Mouse (Mus musculus) C2C12 (cell line): ENCODE measurements around the gene Hacl1.
A peak's percentile ranks its signal among the peaks of the same experiment; 100 is the strongest.

ENCODE experiments used
- CEBPB ChIP-seq: IDR thresholded peaks from one replicate; pipeline ENCODE4 v1.6.1; 2011; ENCODE audit warnings: low read depth, mild to moderate bottlenecking, control low read depth, moderate library complexity
- CTCF ChIP-seq: IDR thresholded peaks from one replicate; pipeline ENCODE4 v1.5.1; 2011; ENCODE audit not compliant: control insufficient read depth, insufficient read depth, insufficient read length
- FOSL1 ChIP-seq: IDR thresholded peaks from one replicate; pipeline ENCODE4 v1.8.0; 2011; ENCODE audit warnings: mild to moderate bottlenecking, low read length; ENCODE audit not compliant: poor library complexity, insufficient read depth, severe bottlenecking
- MAX ChIP-seq: IDR thresholded peaks from one replicate; pipeline ENCODE4 v1.6.1; 2011; ENCODE audit warnings: mild to moderate bottlenecking, control low read depth
- MYOD1 ChIP-seq: IDR thresholded peaks from one replicate; pipeline ENCODE4 v1.6.1; 2011; ENCODE audit warnings: low read depth; ENCODE audit not compliant: control insufficient read depth, insufficient read length
- MYOG ChIP-seq: IDR thresholded peaks from one replicate; pipeline ENCODE4 v1.6.1; 2011; ENCODE audit not compliant: control insufficient read depth, insufficient read length; ENCODE audit errors: extremely low read depth
- USF1 ChIP-seq: IDR thresholded peaks from one replicate; pipeline ENCODE4 v1.6.1; 2011; ENCODE audit warnings: low read depth, mild to moderate bottlenecking, control low read depth, moderate library complexity

GRCm38 (mm10) chr14:31668326-31668725, 27.2 kb upstream of the Hacl1 start:
- TF ChIP-seq CTCF (no peak), USF1 (no peak), CEBPB (peak; percentile 19), FOSL1 (no peak), MAX (no peak), MYOG (no peak), MYOD1 (no peak)
